Mouse (Mus musculus) induced T-regulatory cell, adult 2 months (primary cell): ENCODE measurements around the gene Gm2431.
"Not testable (repeated sequence)": the region's sequence is repeated elsewhere in the genome, so short reads cannot be mapped to it uniquely, and the experiment has no call there.

Source experiments
- DNase-seq: peaks from one replicate; pipeline ENCODE4 v3.0.0-alpha.2; 2012; ENCODE audit warnings: low read depth

Gene Gm2431

GRCm38 (mm10) chr7:142258254-142258653, at the start of gene Gm2431:
TSS of gene Gm2431 (minus strand) at chr7:142258354.
- not testable (repeated sequence) for DNase-seq

GRCm38 (mm10) chr7:142303929-142304328, 45.8 kb upstream of the Gm2431 start:
- not testable (repeated sequence) for DNase-seq

GRCm38 (mm10) chr7:142303249-142303648, 45.1 kb upstream of the Gm2431 start, which contains the start of gene Krtap5-4:
TSS of gene Krtap5-4 (plus strand) at chr7:142303549.
- no peak for DNase-seq

DNA sequence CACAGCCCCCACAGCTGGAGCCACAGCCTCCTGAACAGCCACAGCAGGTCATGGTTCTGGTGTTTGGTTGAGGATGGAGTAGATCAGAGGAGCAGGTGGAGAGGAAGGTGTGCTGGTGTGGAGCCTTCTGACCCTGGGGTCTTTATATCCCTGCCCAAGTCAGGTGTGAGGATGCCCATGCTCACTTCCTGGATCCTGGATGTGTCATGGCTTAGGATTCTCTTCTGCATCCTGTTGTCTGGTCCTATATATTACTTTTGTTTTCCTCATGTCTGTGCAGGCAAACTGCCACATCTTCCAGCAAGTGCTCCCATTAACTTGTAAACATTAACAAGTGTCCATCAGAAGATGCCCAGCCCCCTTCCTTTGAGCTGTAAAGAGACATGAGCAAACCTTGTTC, 38.9 kb upstream of the Gm2431 start, which contains the start of gene Krtap5-1:
Krtap5-1 (minus strand) TSS at position 101 of the 400 bp plus-strand sequence.
- not testable (repeated sequence) for DNase-seq

DNA sequence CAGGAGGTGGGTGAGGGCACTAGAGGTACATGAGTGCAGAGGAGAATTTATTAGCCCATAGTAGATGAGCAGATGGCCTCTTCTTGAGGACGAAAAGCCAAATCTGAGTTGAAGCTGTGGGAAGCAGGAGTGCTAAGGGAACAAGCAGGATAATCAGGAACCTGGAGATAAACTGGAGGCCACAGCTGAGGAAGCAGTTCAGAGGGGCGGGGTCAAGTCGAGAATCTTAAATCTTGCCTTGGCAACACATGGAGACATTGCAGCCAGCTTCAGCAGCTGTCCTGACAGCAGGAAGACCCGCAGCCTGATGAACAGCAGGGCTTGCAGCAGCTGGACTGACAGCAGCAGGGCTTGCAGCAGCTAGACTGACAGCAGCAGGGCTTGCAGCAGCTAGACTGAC, 38.0 kb upstream of the Gm2431 start:
- not testable (repeated sequence) for DNase-seq

GRCm38 (mm10) chr7:142295418-142295817, 37.3 kb upstream of the Gm2431 start:
- DNase-seq, result no peak

- peak; percentile 54 for DNase-seq
Measured at GRCm38 (mm10) chr7:142293851-142294250, 35.7 kb upstream of the Gm2431 start.

GRCm38 (mm10) chr7:142285910-142286612, 27.9 kb upstream of the Gm2431 start:
- not testable (repeated sequence) for DNase-seq

DNA sequence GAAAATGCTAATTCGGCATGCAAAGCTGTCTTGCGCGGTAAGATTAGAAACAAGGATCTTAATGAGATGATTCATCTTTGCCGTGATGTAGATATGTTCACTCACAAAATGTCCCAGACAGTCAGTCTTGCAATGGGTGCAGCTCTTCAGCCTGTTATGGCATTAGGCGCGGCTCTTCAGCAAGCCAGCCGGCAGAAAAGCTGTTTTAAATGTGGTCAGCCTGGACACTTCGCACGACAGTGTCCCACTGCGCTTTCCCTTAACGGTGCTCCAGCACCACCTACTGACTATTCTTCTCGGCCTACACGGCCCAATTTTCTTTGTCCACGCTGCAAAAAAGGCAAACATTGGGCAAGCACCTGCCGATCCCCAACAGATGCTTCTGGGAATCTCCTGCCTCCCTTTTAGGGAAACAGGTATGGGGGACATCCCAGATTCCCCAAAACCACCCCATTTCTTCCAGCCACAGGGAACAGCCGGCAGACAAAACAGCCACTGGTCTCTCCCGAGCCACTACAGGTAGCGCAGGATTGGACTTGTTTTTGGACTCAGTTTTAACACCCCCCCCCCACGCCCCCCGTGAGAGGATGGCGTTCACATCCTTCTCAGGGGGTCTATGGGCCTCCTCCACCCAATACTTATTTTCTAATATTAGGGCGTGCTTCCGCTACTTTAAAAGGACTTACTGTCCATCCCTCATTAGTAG, 27.1 kb upstream of the Gm2431 start:
- no peak for DNase-seq

- DNase-seq, result peak; percentile 95
Measured at GRCm38 (mm10) chr7:142284615-142285080, 26.5 kb upstream of the Gm2431 start.

DNA sequence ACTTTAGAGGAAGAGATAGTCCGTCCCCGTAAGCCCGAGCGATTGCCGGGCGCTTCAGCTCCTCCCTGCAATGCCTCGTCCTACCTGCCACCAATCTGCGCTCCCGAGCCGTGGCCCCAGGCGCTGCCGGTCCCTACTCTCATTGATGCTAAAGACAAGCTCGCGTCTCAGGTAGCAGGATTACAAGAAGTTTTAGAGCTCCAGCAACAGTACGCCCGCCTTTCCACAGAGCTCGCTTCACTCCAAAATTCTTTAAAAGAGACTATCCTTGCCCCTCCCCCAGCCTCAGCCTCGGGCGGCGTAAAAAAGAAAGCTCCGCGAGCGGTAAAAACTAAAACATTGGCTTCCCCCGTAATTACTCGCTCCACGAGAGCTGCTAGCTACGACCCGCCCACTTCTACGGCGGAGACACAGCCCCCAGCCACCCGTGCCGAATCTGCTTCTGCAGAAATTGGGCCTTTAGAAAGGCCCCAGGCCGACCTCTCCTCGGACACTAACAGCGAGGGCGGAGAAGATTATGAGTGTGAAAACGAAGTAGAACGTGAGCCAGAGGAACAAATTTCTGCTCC, 26.0 kb upstream of the Gm2431 start:
- peak; percentile 75 for DNase-seq

DNA sequence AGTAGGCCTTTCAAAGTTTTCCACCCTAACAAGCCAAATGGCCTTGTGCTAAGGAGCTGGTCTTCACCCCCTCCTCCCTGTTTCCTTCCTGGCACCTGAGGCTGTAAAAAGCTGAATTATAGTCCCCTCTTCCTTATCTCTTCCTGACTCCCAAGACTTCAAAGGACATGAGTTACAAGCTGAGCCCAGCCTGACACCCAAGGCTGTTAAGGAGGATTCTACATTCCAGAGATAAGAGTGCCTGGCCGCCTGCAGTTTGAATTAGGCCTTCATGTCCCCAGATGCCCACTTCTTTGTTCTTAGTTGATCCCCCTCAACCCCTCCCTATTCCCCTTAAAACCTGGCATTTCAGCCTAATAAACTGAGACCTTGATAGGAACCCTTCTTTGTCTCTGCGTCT, 24.7 kb upstream of the Gm2431 start:
- not testable (repeated sequence) for DNase-seq

DNA sequence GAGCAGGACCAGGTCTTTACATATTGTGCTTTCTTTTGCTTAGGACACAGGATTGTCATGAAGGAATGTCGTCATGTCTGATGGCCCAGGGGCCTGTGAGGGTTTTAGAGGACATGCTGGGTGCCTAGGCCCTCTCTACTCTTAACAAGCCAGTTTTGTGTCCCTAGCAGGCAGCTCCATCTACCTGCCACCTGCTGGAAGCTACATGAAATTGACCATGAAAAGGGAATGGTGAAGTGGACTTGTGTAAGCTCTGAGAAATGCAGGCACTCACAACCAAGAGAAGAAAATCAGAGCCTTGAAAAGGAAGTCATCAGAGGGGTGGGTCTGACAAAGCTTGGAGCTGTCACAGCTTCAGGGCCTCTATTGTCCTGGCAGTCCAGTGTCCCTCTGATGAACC, 21.1 kb upstream of the Gm2431 start:
- DNase-seq, result not testable (repeated sequence)

DNA sequence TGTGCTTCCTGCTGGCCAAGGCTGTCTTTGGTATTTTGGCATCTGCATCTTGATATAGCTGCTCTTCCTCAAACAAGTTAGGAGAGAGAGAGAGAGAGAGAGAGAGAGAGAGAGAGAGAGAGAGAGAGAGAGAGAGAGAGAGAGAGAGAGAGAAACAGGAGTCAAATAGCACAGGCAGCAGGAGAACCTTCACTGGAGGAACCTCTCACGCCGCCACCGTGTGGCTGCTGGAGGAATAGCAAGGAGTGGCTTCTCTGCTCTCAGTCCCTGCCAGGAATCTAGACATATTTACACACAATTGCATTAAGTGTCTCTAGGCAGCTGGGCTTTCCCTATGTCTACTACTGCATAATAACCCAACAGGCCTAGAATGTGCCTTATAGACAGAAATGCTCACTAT, 20.0 kb upstream of the Gm2431 start:
- peak; percentile 70 for DNase-seq

DNA sequence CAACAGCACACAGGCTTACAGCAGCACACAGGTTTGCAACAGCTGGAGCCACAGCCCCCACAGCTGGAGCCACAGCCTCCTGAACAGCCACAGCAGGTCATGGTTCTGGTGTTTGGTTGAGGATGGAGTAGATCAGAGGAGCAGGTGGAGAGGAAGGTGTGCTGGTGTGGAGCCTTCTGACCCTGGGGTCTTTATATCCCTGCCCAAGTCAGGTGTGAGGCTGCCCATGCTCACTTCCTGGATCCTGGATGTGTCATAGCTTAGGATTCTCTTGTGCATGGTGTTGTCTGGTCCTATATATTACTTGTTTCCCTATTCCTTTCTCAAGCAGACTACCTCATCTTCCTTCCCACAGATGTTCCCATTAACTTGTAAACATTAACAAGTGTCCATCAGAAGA, 16.1 kb upstream of the Gm2431 start, which contains the start of gene Gm4559:
Gm4559 (minus strand) TSS at position 101 of the 400 bp plus-strand sequence.
- not testable (repeated sequence) for DNase-seq

DNA sequence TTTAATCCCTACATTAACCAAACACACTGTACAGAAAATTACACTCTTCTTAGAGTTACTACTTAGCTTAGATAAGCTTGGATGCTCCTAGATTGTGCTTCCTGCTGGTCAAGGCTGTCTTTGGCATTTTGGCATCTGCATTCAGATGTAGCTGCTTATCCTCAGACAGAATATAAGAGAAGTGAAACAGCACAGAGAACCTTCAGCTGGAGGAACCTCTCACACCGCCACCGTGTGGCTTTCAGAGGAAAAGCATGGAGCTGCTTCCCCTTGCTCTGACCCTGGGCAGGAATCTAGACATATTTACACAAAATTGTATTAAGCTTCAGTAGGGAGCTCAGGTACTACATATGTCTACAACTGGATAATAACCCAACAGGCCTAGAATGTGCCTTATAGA, 2.6 kb downstream of the Gm2431 start:
- peak; percentile 17 for DNase-seq

DNA sequence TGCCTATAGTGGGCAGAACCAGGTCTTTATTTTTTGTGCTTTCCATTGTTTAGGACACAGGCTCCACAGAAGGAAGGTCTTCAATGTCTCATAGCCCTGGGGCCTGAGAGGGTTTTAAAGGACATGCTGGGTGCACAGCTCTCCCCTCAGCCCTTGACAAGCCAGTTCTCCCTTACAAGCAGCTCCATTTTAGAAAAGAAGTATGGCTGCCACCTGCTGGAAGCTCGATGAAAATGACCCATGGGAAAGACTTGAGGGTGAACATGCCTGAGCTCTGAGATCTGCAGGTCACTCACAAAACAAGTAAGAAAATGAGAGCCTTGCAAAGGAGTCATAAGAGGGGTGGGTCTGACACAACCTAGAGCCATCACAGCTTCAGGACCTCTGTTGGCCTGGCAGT, 8.3 kb downstream of the Gm2431 start:
- DNase-seq, result peak; percentile 19

GRCm38 (mm10) chr7:142240978-142241377, 17.2 kb downstream of the Gm2431 start, which contains the start of gene Gm40460:
TSS of gene Gm40460 (minus strand) at chr7:142241078.
- DNase-seq, result no peak

GRCm38 (mm10) chr7:142231540-142231939, 26.6 kb downstream of the Gm2431 start:
- no peak for DNase-seq

DNA sequence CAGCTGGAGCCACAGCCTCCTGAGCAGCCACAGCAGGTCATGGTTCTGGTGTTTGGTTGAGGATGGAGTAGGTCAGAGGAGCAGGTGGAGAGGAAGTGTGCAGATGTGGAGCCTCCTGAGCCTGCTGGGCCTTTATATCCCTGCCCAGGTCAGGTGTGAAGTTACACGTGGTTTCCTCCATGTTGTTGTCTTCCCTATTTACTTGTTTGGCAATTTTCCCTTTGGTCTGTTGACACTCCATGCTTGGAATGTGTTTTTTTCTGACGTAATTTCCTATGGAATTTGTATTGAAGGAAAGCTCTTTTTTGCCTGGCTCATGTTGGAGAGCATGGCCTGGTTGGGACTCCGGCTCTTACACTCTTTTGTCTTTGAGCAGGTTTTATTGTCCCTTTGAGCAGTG, 28.3 kb downstream of the Gm2431 start, which contains the start of gene Krtap5-5:
Krtap5-5 (minus strand) TSS at position 101 of the 400 bp plus-strand sequence.
- DNase-seq, result not testable (repeated sequence)

DNA sequence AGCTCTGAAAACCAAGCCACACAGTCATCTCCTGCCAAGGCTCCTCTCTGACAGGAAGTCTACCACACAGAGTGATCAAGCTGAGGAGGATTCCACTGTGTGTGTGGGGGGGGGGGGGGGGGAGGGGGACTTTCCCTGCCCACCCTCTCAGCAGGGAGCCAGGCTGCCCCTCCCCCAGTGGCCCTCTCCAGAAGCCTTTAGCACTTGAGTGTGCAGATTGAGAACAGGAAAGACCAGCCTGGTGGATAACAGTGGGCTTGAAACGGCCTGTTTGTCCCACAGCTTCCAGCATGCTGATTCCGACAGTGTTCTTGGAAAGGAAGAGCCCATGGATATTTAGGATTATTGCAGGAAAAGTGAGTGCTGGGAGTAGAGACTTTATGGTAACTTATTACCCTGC, 33.6 kb downstream of the Gm2431 start:
- DNase-seq, result no peak

DNA sequence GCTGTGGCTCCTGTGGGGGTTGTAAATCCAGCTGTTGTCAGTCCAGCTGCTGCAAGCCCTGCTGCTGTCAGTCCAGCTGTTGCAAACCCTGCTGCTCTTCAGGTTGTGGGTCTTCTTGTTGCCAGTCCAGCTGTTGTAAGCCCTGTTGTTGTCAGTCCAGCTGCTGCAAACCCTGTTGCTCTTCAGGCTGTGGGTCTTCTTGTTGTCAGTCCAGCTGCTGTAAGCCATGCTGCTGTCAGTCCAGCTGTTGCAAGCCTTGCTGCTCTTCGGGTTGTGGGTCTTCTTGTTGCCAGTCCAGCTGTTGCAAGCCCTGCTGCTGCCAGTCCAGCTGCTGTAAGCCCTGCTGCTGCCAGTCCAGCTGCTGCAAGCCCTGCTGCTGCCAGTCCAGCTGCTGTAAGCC, 46.0 kb downstream of the Gm2431 start:
- not testable (repeated sequence) for DNase-seq
